Mouse (Mus musculus) skeletal muscle tissue, adult 2 months (tissue): ENCODE measurements around the gene Wipi2.

Source experiments
- DNase-seq: peaks from one replicate; pipeline ENCODE4 v3.0.0-alpha.2; 2012; ENCODE audit warnings: low read depth, low spot score

Gene Wipi2

GRCm38 (mm10) chr5:142627398-142627797 lies at the start of gene Wipi2:
Gene Wipi2 (plus strand): TSS chr5:142627698.
- no peak for DNase-seq

DNA sequence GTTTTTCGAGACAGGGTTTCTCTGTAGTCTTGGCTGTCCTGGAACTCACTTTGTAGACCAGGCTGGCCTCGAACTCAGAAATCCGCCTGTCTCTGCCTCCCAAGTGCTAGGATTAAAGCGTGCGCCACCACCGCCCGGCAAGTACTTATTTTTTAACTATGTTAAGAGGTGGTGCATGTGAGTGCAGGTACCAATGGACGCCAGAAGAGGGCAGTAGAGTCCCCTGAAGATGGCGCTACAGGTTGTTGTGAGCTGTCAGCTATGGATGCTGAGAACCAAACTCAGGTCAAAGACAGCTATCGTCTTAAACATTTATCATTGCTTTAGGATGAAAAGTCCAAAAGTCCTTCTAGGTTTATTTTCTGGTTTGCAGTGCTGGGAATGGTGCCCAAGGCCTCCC lies 49.3 kb upstream of the Wipi2 start:
- no peak for DNase-seq

DNA sequence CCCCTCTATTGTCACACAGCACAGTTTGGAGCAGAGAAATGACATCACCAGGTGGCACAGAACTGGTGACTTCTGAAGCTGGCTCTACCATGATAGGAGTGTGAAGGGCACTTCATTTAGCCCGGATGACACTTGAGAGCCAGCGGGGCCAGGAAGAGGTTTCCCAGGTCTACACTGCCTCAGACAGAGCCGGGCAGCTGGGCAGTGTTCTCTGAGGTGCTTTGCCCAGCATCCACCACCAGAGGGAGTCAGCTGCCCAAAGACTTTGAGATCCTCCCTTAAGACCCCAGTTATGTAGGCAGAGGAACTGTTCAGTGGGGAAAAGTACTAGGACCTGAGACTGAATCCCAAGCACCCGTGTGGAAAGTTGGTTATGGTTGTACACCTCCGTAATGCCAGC lies 46.0 kb upstream of the Wipi2 start:
- DNase-seq: no peak

- DNase-seq: no peak
Observed at GRCm38 (mm10) chr5:142583616-142584126, 43.8 kb upstream of the Wipi2 start.

GRCm38 (mm10) chr5:142590953-142591616 lies 36.4 kb upstream of the Wipi2 start:
- DNase-seq: no peak

DNA sequence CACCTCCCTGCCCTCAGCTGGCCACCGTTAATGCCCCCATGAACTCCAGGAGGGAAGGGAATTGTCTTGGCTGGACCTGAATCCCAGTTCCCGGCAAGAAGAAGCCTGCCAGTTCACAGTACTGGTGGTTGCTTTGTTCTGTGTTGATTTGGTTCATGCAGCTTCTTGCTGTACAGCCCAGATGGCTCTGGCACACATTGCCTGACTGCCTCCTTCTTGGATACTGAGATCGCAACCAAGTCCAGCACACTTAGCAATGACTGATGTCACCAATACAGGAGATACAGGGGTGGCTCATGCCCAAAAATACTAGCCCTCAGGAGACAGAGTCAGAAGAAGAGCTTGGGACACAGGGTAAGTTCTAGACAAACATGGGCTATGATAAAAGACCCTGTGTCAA lies 31.8 kb upstream of the Wipi2 start:
- DNase-seq: no peak

DNA sequence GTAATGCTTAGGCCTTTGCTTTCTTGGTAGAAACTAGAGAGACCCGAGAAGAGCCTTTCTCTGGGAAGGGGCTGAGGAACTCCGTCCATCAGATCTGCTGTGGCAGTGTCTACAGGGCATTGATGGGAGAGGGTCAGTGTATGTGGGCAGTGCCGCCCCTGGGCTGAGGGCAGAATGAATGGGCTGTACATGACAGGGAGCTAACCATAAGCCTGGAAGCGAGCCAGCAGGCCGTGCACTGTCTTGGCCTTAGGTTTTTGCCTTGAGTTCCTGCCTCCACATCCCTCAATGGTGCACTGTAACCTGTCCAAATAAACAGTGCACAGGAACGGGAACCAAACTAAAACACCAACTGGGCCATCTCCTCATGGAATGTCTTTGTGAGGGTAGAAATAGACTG lies 30.8 kb upstream of the Wipi2 start:
- no peak for DNase-seq

GRCm38 (mm10) chr5:142597648-142598390 lies 29.7 kb upstream of the Wipi2 start:
- DNase-seq: no peak

GRCm38 (mm10) chr5:142604379-142604778 lies 23.1 kb upstream of the Wipi2 start:
- DNase-seq: no peak

DNA sequence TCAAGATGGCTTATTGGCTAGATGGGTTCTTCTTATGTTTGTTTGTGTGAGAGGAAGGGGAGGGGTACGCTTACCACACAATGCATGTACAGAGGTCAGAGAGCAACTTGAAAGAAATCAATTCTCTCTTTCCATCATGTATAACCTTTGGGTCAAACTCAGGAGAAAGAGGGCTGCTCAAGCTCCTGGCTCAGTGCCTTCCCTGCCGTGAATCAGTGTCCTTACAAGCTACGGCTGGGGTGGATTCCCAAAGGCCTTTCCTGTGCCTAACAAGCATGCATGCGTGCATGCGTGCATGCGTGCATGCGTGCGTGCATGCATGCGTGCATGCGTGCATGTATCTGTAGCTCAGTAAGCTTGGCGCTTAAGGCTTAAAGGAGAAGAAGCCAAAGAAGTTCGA lies 22.2 kb upstream of the Wipi2 start:
- no peak for DNase-seq

- no peak for DNase-seq
Observed at GRCm38 (mm10) chr5:142608259-142608988, 19.1 kb upstream of the Wipi2 start, which contains the start of gene Mmd2. Gene Mmd2 (minus strand): TSS chr5:142608800.

DNA sequence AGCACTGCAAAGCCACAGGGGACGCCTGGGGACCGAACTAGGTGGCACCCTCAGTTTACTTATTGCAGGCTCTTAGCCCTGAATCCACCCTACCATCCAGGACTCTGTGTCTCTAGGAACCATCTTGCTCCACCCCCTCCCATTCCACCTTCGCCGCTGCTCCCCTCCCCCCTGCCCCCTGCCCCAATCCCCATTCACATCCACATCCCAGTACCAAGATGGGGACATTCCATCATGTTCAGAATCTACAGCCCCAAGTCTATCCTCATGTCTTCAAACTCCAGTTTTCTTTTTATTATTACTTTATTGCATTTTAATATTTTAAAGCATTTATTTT lies 18.5 kb upstream of the Wipi2 start:
- DNase-seq: no peak

- DNase-seq: no peak
Observed at GRCm38 (mm10) chr5:142610362-142610761, 17.1 kb upstream of the Wipi2 start.

DNA sequence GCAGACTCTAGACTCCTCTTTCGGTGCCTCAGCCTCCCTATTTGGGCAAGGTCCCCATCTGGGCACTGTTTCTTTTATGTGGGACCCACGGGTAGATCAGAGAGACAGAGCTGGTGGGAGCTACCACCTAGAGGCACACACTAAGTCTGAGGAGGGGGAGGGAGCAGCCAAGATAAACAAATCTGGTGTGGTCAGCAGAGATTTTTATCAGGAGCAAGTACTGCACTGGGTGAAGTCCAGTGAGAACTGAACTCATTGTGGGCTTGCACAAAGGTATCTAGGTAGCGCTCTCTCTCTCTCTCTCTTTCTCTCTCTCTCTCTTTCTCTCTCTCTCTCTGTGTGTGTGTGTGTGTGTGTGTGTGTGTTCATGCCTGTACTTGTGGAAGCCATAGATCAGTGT lies 13.0 kb upstream of the Wipi2 start:
- DNase-seq: no peak

- DNase-seq: no peak
Observed at GRCm38 (mm10) chr5:142615638-142616037, 11.9 kb upstream of the Wipi2 start.

- DNase-seq: no peak
Observed at GRCm38 (mm10) chr5:142616326-142616725, 11.2 kb upstream of the Wipi2 start.

DNA sequence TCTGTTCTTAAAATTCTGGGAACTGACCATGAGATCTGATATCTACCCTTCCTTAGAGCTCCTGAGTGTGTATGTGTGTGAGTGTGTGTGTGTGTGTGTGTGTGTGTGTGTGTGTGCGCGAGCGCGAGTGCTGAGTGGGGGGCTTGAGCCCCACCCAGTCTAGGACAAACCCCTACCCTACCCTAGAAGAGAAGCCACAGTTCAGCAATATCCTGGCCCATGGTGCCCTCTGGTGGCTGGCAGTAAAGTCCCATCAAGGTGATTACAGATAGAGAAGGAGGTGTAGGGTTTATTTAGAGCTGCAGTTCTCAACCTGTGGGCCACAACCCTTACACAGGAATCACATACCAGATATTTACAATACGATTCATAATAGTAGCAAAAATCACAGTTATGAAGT lies 7.6 kb upstream of the Wipi2 start:
- DNase-seq: no peak

GRCm38 (mm10) chr5:142621421-142621820 lies 6.1 kb upstream of the Wipi2 start:
- no peak for DNase-seq

GRCm38 (mm10) chr5:142622134-142622533 lies 5.4 kb upstream of the Wipi2 start:
- DNase-seq: no peak

GRCm38 (mm10) chr5:142623080-142623479 lies 4.4 kb upstream of the Wipi2 start:
- DNase-seq: no peak

DNA sequence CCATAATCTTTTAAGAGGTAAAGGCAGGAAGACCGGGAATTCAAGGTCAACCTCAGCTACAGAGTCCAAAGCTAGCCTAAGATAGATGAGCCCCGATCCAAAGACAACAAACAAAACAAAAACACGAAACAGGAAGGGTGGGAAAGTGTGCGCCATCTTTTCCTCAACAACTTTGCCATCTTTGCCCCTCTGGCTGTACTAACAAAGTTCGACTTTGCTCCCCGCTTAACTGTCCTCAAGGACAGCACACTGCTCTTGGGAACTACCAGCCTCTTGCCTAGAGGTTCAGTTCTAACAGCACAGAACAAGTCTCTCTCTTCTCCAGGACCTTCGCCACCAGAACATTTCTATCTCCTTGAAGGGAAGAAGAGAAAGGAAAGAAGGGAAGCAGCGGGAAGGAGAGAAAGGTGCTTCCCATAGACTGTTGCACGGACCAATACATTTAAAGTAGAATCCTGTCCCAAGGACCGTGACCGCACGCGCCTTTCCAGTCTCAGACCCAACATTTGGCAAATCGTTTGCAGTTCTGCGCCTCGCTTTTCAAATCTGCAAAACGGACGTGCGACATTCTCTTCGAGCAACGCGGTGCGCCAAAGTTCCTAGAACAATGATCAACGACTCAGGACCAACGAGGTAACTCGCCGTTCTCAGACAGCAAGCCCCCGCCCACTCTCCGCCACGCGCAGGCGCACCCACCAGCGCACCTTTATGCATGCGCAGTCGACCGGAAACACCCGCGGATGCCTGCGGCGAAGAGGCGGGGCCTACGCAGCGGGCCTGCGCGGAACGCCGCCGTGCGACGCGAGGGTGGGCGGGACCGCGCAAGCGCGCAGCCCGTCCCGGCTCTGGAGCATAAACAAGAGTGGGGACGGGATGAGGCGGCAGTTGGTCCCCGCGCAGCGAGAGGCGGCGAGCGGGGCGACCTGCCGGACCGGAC lies 1.5 kb downstream of the Wipi2 start:
- peak; percentile 94 for DNase-seq
